Mouse (Mus musculus) midbrain, embryonic 14.5 days (tissue): ENCODE results near the gene Hunk. TPM values are rescaled to one million over a fixed set of nuclear protein-coding genes. Genes with fewer than 3 reads are reported as not detected.

Experiments
- polyA plus RNA-seq: library from polyadenylated mRNA; unstranded; fragments of >200 nt; fragmentation: Nextera tagmentation; extraction: Ambion mirVana; gene quantifications from 2 replicates; pipeline ENCODE4 v1.2.1, GENCODE M21; 2014

Hunk gene
- polyA plus RNA-seq, 1 experiment from 2014 or later = 8.7 TPM

Other genes with a start within 250 kb of the Hunk start
- 34.6 and 40.0 TPM in 2 replicates for gene Tiam1, start 242.2 kb upstream of the Hunk start, polyA plus RNA-seq
- 866 and 988 TPM in 2 replicates for gene Sod1, start 165.3 kb upstream of the Hunk start, polyA plus RNA-seq
- 18.9 and 28.2 TPM in 2 replicates for gene Scaf4, start 101.5 kb upstream of the Hunk start, polyA plus RNA-seq